Mouse (Mus musculus): ENCODE measurements at regions not wholly inside any gene's neighbourhood (a gene's known extent, or its start where the extent isn't known, plus 50 kb on each side); places are given as distances from the start of the nearest gene placed in this dataset.

GRCm38 (mm10) chr4:124217206-124217605 is 299.4 kb upstream of the 4930535I16Rik start:
- TF ChIP-seq POLR2A (IDR thresholded peaks at IDR 0.05; ENCODE audit: control insufficient read depth, low read depth, low read length) = no peak
- no peak for TF ChIP-seq CTCF (IDR thresholded peaks at IDR 0.05; ENCODE audit: control insufficient read depth, insufficient read depth, insufficient replicate concordance, low read depth, low read length)

Data from testis, adult 2 months (tissue).